Mouse (Mus musculus) ES-E14 (cell line): ENCODE measurements at regions not wholly inside any gene's neighbourhood (a gene's known extent, or its start where the extent isn't known, plus 50 kb on each side); places are given as distances from the start of the nearest gene placed in this dataset.

Source experiments
- MAFK ChIP-seq: IDR thresholded peaks from 2 replicates; pipeline ENCODE4 v1.6.1; 2014; ENCODE audit warnings: mild to moderate bottlenecking, low read depth, low read length, inconsistent platforms; ENCODE audit not compliant: insufficient read depth
- ZNF384 ChIP-seq: IDR thresholded peaks from 2 replicates; pipeline ENCODE4 v1.6.1; 2012; ENCODE audit warnings: low read depth, low read length, inconsistent platforms

GRCm38 (mm10) chr1:194226550-194227160 is 391.4 kb upstream of the Plxna2 start:
- TF ChIP-seq ZNF384 (no peak), MAFK (no peak)
